Mouse (Mus musculus): Measurements from ENCODE around the gene Fam126b. TPM values are rescaled to one million over a fixed set of nuclear protein-coding genes. Genes with fewer than 3 reads are reported as not detected.
"Not testable (repeated sequence)": the region's sequence is repeated elsewhere in the genome, so short reads cannot be mapped to it uniquely, and the experiment has no call there.

The Fam126b gene
- polyA plus RNA-seq, 1 experiment from 2014 or later: 13.1 TPM

- Histone ChIP-seq H3K36me3 (peaks cover 16% of the 10 kb centered on the region), H3K9ac (replicated peaks) (no peak overlapping the region), H3K27ac (replicated peaks) (no peak overlapping the region), H3K4me1 (no peaks in the 10 kb centered on the region), H3K9me3 (replicated peaks) (no peaks in the 10 kb centered on the region), H3K4me3 (replicated peaks) (no peak overlapping the region), H3K4me2 (no peak overlapping the region), H3K27me3 (replicated peaks) (no peaks in the 10 kb centered on the region)
- ATAC-seq (ENCODE audit: low FRiP score): no peak
Observed at GRCm38 (mm10) chr1:58566621-58567020, 19.5 kb downstream of the Fam126b start.

GRCm38 (mm10) chr1:58564981-58565380 lies 21.1 kb downstream of the Fam126b start:
- Histone ChIP-seq H3K4me3 (replicated peaks) (no peak overlapping the region), H3K9ac (replicated peaks) (no peak overlapping the region), H3K9me3 (replicated peaks) (no peaks in the 10 kb centered on the region), H3K27ac (replicated peaks) (no peak overlapping the region), H3K27me3 (replicated peaks) (no peaks in the 10 kb centered on the region), H3K4me2 (no peak overlapping the region), H3K4me1 (no peaks in the 10 kb centered on the region), H3K36me3 (peaks cover 18% of the 10 kb centered on the region)
- 95% methylated on average over 5 of the region's 5 CpGs for WGBS
- ATAC-seq (ENCODE audit: low FRiP score): no peak

GRCm38 (mm10) chr1:58562455-58562854 lies 23.7 kb downstream of the Fam126b start:
- no peak for ATAC-seq (ENCODE audit: low FRiP score)
- H3K4me3 ChIP-seq (replicated peaks): no peak overlapping the region
- no peaks in the 10 kb centered on the region for H3K27me3 ChIP-seq (replicated peaks)
- no peak overlapping the region for H3K9ac ChIP-seq (replicated peaks)
- H3K9me3 ChIP-seq (replicated peaks): no peaks in the 10 kb centered on the region
- WGBS: 97% methylated on average over 1 of the region's 1 CpGs
- H3K36me3 ChIP-seq: peaks cover 24% of the 10 kb centered on the region
- H3K4me1 ChIP-seq: no peaks in the 10 kb centered on the region
- no peak overlapping the region for H3K27ac ChIP-seq (replicated peaks)
- no peak overlapping the region for H3K4me2 ChIP-seq

- not testable (repeated sequence) for H3K4me1 ChIP-seq; H3K27me3 ChIP-seq (replicated peaks); ATAC-seq (ENCODE audit: low FRiP score); H3K4me3 ChIP-seq (replicated peaks); H3K9ac ChIP-seq (replicated peaks); H3K4me2 ChIP-seq; H3K9me3 ChIP-seq (replicated peaks); H3K27ac ChIP-seq (replicated peaks)
- 92% methylated on average over 6 of the region's 6 CpGs for WGBS
- peaks cover 31% of the 10 kb centered on the region for H3K36me3 ChIP-seq
Observed at GRCm38 (mm10) chr1:58560370-58560769, 25.8 kb downstream of the Fam126b start.

- H3K36me3 ChIP-seq: peaks cover 64% of the 10 kb centered on the region
- H3K4me3 ChIP-seq (replicated peaks): no peak overlapping the region
- H3K27me3 ChIP-seq (replicated peaks): no peaks in the 10 kb centered on the region
- 87% methylated on average over 1 of the region's 1 CpGs for WGBS
- no peak overlapping the region for H3K9ac ChIP-seq (replicated peaks)
- H3K9me3 ChIP-seq (replicated peaks): no peaks in the 10 kb centered on the region
- H3K27ac ChIP-seq (replicated peaks): no peak overlapping the region
- H3K4me1 ChIP-seq: no peaks in the 10 kb centered on the region
- no peak for ATAC-seq (ENCODE audit: low FRiP score)
- no peak overlapping the region for H3K4me2 ChIP-seq
Observed at GRCm38 (mm10) chr1:58541386-58541785, 44.7 kb downstream of the Fam126b start.

GRCm38 (mm10) chr1:58507249-58507648 lies 78.9 kb downstream of the Fam126b start:
- Histone ChIP-seq H3K9me3 (replicated peaks) (peaks cover 9% of the 10 kb centered on the region; the same call in 1 of the 2 replicates), H3K36me3 (peaks cover 5% of the 10 kb centered on the region)
- 95% methylated on average over 3 of the region's 3 CpGs for WGBS

GRCm38 (mm10) chr1:58504577-58505254 lies 81.4 kb downstream of the Fam126b start, which contains the start of gene Orc2:
Orc2 (minus strand) TSS chr1:58505109.
- peak; percentile 100 for ATAC-seq (ENCODE audit: low FRiP score)
- Histone ChIP-seq H3K9me3 (replicated peaks) (peaks cover 9% of the 10 kb centered on the region; the same call in 1 of the 2 replicates), H3K27me3 (replicated peaks) (no peaks in the 10 kb centered on the region), H3K36me3 (peaks cover 15% of the 10 kb centered on the region), H3K27ac (replicated peaks) (peak within 1 kb of the TSS; percentile 89), H3K9ac (replicated peaks) (peak within 1 kb of the TSS; percentile 84), H3K4me1 (peaks cover 25% of the 10 kb centered on the region), H3K4me3 (replicated peaks) (peak within 1 kb of the TSS; percentile 99), H3K4me2 (peak within 1 kb of the TSS; percentile 94)
- under 1% methylated on average over 62 of the region's 64 CpGs for WGBS

More at GRCm38 (mm10) chr1:58507249-58507648, 78.9 kb downstream of the Fam126b start:
- Histone ChIP-seq H3K4me1 (peaks cover 22% of the 10 kb centered on the region), H3K4me3 (replicated peaks) (no peak overlapping the region), H3K4me2 (no peak overlapping the region), H3K27me3 (replicated peaks) (no peaks in the 10 kb centered on the region), H3K9ac (replicated peaks) (no peak overlapping the region), H3K27ac (replicated peaks) (no peak overlapping the region)
- no peak for ATAC-seq (ENCODE audit: low FRiP score)

GRCm38 (mm10) chr1:58503793-58504370 lies 82.2 kb downstream of the Fam126b start:
- peaks cover 20% of the 10 kb centered on the region for H3K36me3 ChIP-seq
- peak overlapping the region; percentile 94 for H3K4me2 ChIP-seq
- peak overlapping the region; percentile 99 for H3K4me3 ChIP-seq (replicated peaks)
- H3K9me3 ChIP-seq (replicated peaks): peaks cover 9% of the 10 kb centered on the region; the same call in 1 of the 2 replicates
- 28% methylated on average over 9 of the region's 9 CpGs for WGBS
- H3K9ac ChIP-seq (replicated peaks): peak overlapping the region; percentile 84
- H3K27me3 ChIP-seq (replicated peaks): no peaks in the 10 kb centered on the region
- H3K27ac ChIP-seq (replicated peaks): peak overlapping the region; percentile 89
- H3K4me1 ChIP-seq: peaks cover 25% of the 10 kb centered on the region
- no peak for ATAC-seq (ENCODE audit: low FRiP score)

GRCm38 (mm10) chr1:58503134-58503533 lies 83.0 kb downstream of the Fam126b start:
- no peak for ATAC-seq (ENCODE audit: low FRiP score)
- H3K9me3 ChIP-seq (replicated peaks): peaks cover 9% of the 10 kb centered on the region; the same call in 1 of the 2 replicates
- peak overlapping the region; percentile 99 for H3K4me3 ChIP-seq (replicated peaks)
- no peak overlapping the region for H3K27ac ChIP-seq (replicated peaks)
- H3K27me3 ChIP-seq (replicated peaks): no peaks in the 10 kb centered on the region
- H3K9ac ChIP-seq (replicated peaks): no peak overlapping the region
- peaks cover 23% of the 10 kb centered on the region for H3K36me3 ChIP-seq
- H3K4me2 ChIP-seq: peak overlapping the region; percentile 94
- peaks cover 25% of the 10 kb centered on the region for H3K4me1 ChIP-seq

GRCm38 (mm10) chr1:58498758-58499157 lies 87.4 kb downstream of the Fam126b start:
- peaks cover 49% of the 10 kb centered on the region for H3K36me3 ChIP-seq
- H3K9ac ChIP-seq (replicated peaks): no peak overlapping the region
- no peak for ATAC-seq (ENCODE audit: low FRiP score)
- H3K9me3 ChIP-seq (replicated peaks): no peaks in the 10 kb centered on the region
- H3K4me2 ChIP-seq: no peak overlapping the region
- no peak overlapping the region for H3K4me3 ChIP-seq (replicated peaks)
- H3K27ac ChIP-seq (replicated peaks): no peak overlapping the region
- 94% methylated on average over 1 of the region's 1 CpGs for WGBS
- no peaks in the 10 kb centered on the region for H3K27me3 ChIP-seq (replicated peaks)
- peaks cover 13% of the 10 kb centered on the region for H3K4me1 ChIP-seq

GRCm38 (mm10) chr1:58497678-58498077 lies 88.4 kb downstream of the Fam126b start:
- H3K4me2 ChIP-seq: no peak overlapping the region
- H3K4me3 ChIP-seq (replicated peaks): no peak overlapping the region
- no peaks in the 10 kb centered on the region for H3K9me3 ChIP-seq (replicated peaks)
- peaks cover 3% of the 10 kb centered on the region; the same call in 1 of the 2 replicates for H3K4me1 ChIP-seq
- H3K36me3 ChIP-seq: peaks cover 56% of the 10 kb centered on the region
- no peaks in the 10 kb centered on the region for H3K27me3 ChIP-seq (replicated peaks)
- no peak overlapping the region for H3K9ac ChIP-seq (replicated peaks)
- H3K27ac ChIP-seq (replicated peaks): no peak overlapping the region
- no peak for ATAC-seq (ENCODE audit: low FRiP score)
- WGBS: 95% methylated on average over 4 of the region's 4 CpGs

GRCm38 (mm10) chr1:58495603-58496002 lies 90.5 kb downstream of the Fam126b start:
- Histone ChIP-seq H3K27ac (replicated peaks) (no peak overlapping the region), H3K4me2 (no peak overlapping the region), H3K4me3 (replicated peaks) (no peak overlapping the region), H3K36me3 (peaks cover 75% of the 10 kb centered on the region), H3K4me1 (no peaks in the 10 kb centered on the region), H3K27me3 (replicated peaks) (no peaks in the 10 kb centered on the region), H3K9me3 (replicated peaks) (no peaks in the 10 kb centered on the region), H3K9ac (replicated peaks) (no peak overlapping the region)
- 85% methylated on average over 6 of the region's 6 CpGs for WGBS
- no peak for ATAC-seq (ENCODE audit: low FRiP score)

All from neural tube, embryonic 15.5 days (tissue).